Mouse (Mus musculus): ENCODE data around the gene Apbb2. TPM values are rescaled to one million over a fixed set of nuclear protein-coding genes. Genes with fewer than 3 reads are reported as not detected.

Gene Apbb2
- polyA plus RNA-seq, 2 experiments, result 15.8 to 45.8 TPM

- no peak for TF ChIP-seq POLR2A (IDR thresholded peaks at IDR 0.05; ENCODE audit: borderline replicate concordance, extremely low read depth, insufficient read depth, insufficient read length)
- no peak for DNase-seq (ENCODE audit: low spot score)
- ATAC-seq (ENCODE audit: low FRiP score, low read depth), result no peak
- peaks cover 3% of the 10 kb centered on the region; the same call in 1 of the 2 replicates for H3K36me3 ChIP-seq (ENCODE audit: control insufficient read depth, insufficient read depth, low read length)
- H3K9me3 ChIP-seq (ENCODE audit: control insufficient read depth, low read length), result no peaks in the 10 kb centered on the region
- H3K4me2 ChIP-seq (replicated peaks; ENCODE audit: low read depth, low read length, severe bottlenecking), result no peak overlapping the region
- H3K27me3 ChIP-seq (ENCODE audit: control insufficient read depth, insufficient read depth, low read length), result no peaks in the 10 kb centered on the region
- H3K27ac ChIP-seq (replicated peaks; ENCODE audit: low read depth, low read length), result no peak overlapping the region
- 88% methylated on average over 5 of the region's 5 CpGs for WGBS
- no peaks in the 10 kb centered on the region for H3K4me1 ChIP-seq (ENCODE audit: control insufficient read depth, insufficient read depth, low read length)
- H3K9ac ChIP-seq (ENCODE audit: low read depth, low read length, severe bottlenecking), result no peak overlapping the region
- H3K4me3 ChIP-seq (replicated peaks; ENCODE audit: low read length), result no peak overlapping the region
Measured at GRCm38 (mm10) chr5:66296116-66296515, 322.5 kb downstream of the Apbb2 start.

- Histone ChIP-seq H3K4me3 (replicated peaks; ENCODE audit: low read length) (no peak overlapping the region), H3K9me3 (ENCODE audit: control insufficient read depth, low read length) (no peaks in the 10 kb centered on the region), H3K9ac (ENCODE audit: low read depth, low read length, severe bottlenecking) (no peak overlapping the region), H3K27me3 (ENCODE audit: control insufficient read depth, insufficient read depth, low read length) (no peaks in the 10 kb centered on the region), H3K36me3 (ENCODE audit: control insufficient read depth, insufficient read depth, low read length) (no peaks in the 10 kb centered on the region), H3K27ac (replicated peaks; ENCODE audit: low read depth, low read length) (no peak overlapping the region), H3K4me2 (replicated peaks; ENCODE audit: low read depth, low read length, severe bottlenecking) (no peak overlapping the region), H3K4me1 (ENCODE audit: control insufficient read depth, insufficient read depth, low read length) (no peaks in the 10 kb centered on the region)
- no peak for TF ChIP-seq POLR2A (IDR thresholded peaks at IDR 0.05; ENCODE audit: borderline replicate concordance, extremely low read depth, insufficient read depth, insufficient read length)
- 95% methylated on average over 4 of the region's 4 CpGs for WGBS
- DNase-seq (ENCODE audit: low spot score) (no peak), ATAC-seq (ENCODE audit: low FRiP score, low read depth) (no peak)
Measured at GRCm38 (mm10) chr5:66294952-66295351, 323.6 kb downstream of the Apbb2 start.

- 84% methylated on average over 11 of the region's 11 CpGs for WGBS
- no peaks in the 10 kb centered on the region for H3K36me3 ChIP-seq (ENCODE audit: control insufficient read depth, insufficient read depth, low read length)
- no peaks in the 10 kb centered on the region for H3K9me3 ChIP-seq (ENCODE audit: control insufficient read depth, low read length)
- ATAC-seq (ENCODE audit: low FRiP score, low read depth) (no peak), DNase-seq (ENCODE audit: low spot score) (no peak)
- no peak overlapping the region for H3K4me2 ChIP-seq (replicated peaks; ENCODE audit: low read depth, low read length, severe bottlenecking)
- no peak for TF ChIP-seq POLR2A (IDR thresholded peaks at IDR 0.05; ENCODE audit: borderline replicate concordance, extremely low read depth, insufficient read depth, insufficient read length)
- no peak overlapping the region for H3K4me3 ChIP-seq (replicated peaks; ENCODE audit: low read length)
- no peaks in the 10 kb centered on the region for H3K27me3 ChIP-seq (ENCODE audit: control insufficient read depth, insufficient read depth, low read length)
- no peak overlapping the region for H3K27ac ChIP-seq (replicated peaks; ENCODE audit: low read depth, low read length)
- no peak overlapping the region for H3K9ac ChIP-seq (ENCODE audit: low read depth, low read length, severe bottlenecking)
- no peaks in the 10 kb centered on the region for H3K4me1 ChIP-seq (ENCODE audit: control insufficient read depth, insufficient read depth, low read length)
Measured at GRCm38 (mm10) chr5:66294106-66294625, 324.4 kb downstream of the Apbb2 start.

- Histone ChIP-seq H3K4me3 (replicated peaks; ENCODE audit: low read length) (no peak overlapping the region), H3K27me3 (ENCODE audit: control insufficient read depth, insufficient read depth, low read length) (no peaks in the 10 kb centered on the region), H3K9ac (ENCODE audit: low read depth, low read length, severe bottlenecking) (no peak overlapping the region), H3K27ac (replicated peaks; ENCODE audit: low read depth, low read length) (no peak overlapping the region), H3K4me2 (replicated peaks; ENCODE audit: low read depth, low read length, severe bottlenecking) (no peak overlapping the region), H3K9me3 (ENCODE audit: control insufficient read depth, low read length) (no peaks in the 10 kb centered on the region), H3K36me3 (ENCODE audit: control insufficient read depth, insufficient read depth, low read length) (no peaks in the 10 kb centered on the region), H3K4me1 (ENCODE audit: control insufficient read depth, insufficient read depth, low read length) (no peaks in the 10 kb centered on the region)
- DNase-seq (ENCODE audit: low spot score), result no peak
- no peak for ATAC-seq (ENCODE audit: low FRiP score, low read depth)
- no peak for TF ChIP-seq POLR2A (IDR thresholded peaks at IDR 0.05; ENCODE audit: borderline replicate concordance, extremely low read depth, insufficient read depth, insufficient read length)
- 79% methylated on average over 6 of the region's 6 CpGs for WGBS
Measured at GRCm38 (mm10) chr5:66280742-66281141, 337.8 kb downstream of the Apbb2 start.

GRCm38 (mm10) chr5:66279650-66280049, 338.9 kb downstream of the Apbb2 start:
- Histone ChIP-seq H3K27ac (replicated peaks; ENCODE audit: low read depth, low read length) (no peak overlapping the region), H3K27me3 (ENCODE audit: control insufficient read depth, insufficient read depth, low read length) (no peaks in the 10 kb centered on the region), H3K4me3 (replicated peaks; ENCODE audit: low read length) (no peak overlapping the region), H3K4me2 (replicated peaks; ENCODE audit: low read depth, low read length, severe bottlenecking) (no peak overlapping the region), H3K4me1 (ENCODE audit: control insufficient read depth, insufficient read depth, low read length) (no peaks in the 10 kb centered on the region), H3K9ac (ENCODE audit: low read depth, low read length, severe bottlenecking) (no peak overlapping the region), H3K36me3 (ENCODE audit: control insufficient read depth, insufficient read depth, low read length) (no peaks in the 10 kb centered on the region), H3K9me3 (ENCODE audit: control insufficient read depth, low read length) (no peaks in the 10 kb centered on the region)
- WGBS, result 86% methylated on average over 2 of the region's 2 CpGs
- ATAC-seq (ENCODE audit: low FRiP score, low read depth) (no peak), DNase-seq (ENCODE audit: low spot score) (no peak)
- TF ChIP-seq POLR2A (IDR thresholded peaks at IDR 0.05; ENCODE audit: borderline replicate concordance, extremely low read depth, insufficient read depth, insufficient read length), result no peak

- no peak for DNase-seq (ENCODE audit: low spot score)
- TF ChIP-seq POLR2A (IDR thresholded peaks at IDR 0.05; ENCODE audit: borderline replicate concordance, extremely low read depth, insufficient read depth, insufficient read length), result no peak
Measured at GRCm38 (mm10) chr5:66274417-66274816, 344.2 kb downstream of the Apbb2 start.

More at GRCm38 (mm10) chr5:66274417-66274816, 344.2 kb downstream of the Apbb2 start:
- no peak overlapping the region for H3K4me3 ChIP-seq (replicated peaks; ENCODE audit: low read length)
- no peak overlapping the region for H3K4me2 ChIP-seq (replicated peaks; ENCODE audit: low read depth, low read length, severe bottlenecking)
- H3K4me1 ChIP-seq (ENCODE audit: control insufficient read depth, insufficient read depth, low read length), result peaks cover 11% of the 10 kb centered on the region; the same call in 1 of the 2 replicates
- 54% methylated on average over 3 of the region's 3 CpGs for WGBS
- no peak overlapping the region for H3K27ac ChIP-seq (replicated peaks; ENCODE audit: low read depth, low read length)
- H3K27me3 ChIP-seq (ENCODE audit: control insufficient read depth, insufficient read depth, low read length), result no peaks in the 10 kb centered on the region
- no peak for ATAC-seq (ENCODE audit: low FRiP score, low read depth)
- H3K36me3 ChIP-seq (ENCODE audit: control insufficient read depth, insufficient read depth, low read length), result no peaks in the 10 kb centered on the region
- H3K9me3 ChIP-seq (ENCODE audit: control insufficient read depth, low read length), result no peaks in the 10 kb centered on the region
- H3K9ac ChIP-seq (ENCODE audit: low read depth, low read length, severe bottlenecking), result no peak overlapping the region
